Mouse (Mus musculus) liver, postnatal 0 days (tissue): Measurements from ENCODE around the gene Gtf3c6. TPM values are rescaled to one million over a fixed set of nuclear protein-coding genes. Genes with fewer than 3 reads are reported as not detected.
A peak's percentile ranks its signal among the peaks of the same experiment; 100 is the strongest.

Experiments used
- ATAC-seq: fragments of 200-750 bp; cut with Nextera tagmentation; 2 replicates; pipeline ENCODE4 v1.8.0; 2017; ENCODE audit warnings: mild to moderate bottlenecking, moderate library complexity
- DNase-seq: peaks from one replicate; pipeline ENCODE4 v3.0.0-alpha.2; 2016
- H3K27ac ChIP-seq: fragments of 300-500 bp; sonication (generic); 2 replicates; pipeline ENCODE4 v1.5.1; 2014; ENCODE audit warnings: antibody characterized with exemption, moderate library complexity, mild to moderate bottlenecking, low read depth
- H3K27me3 ChIP-seq: fragments of 300-500 bp; sonication (generic); 2 replicates; pipeline ENCODE4 v1.6.1; 2014; ENCODE audit warnings: low read length, control low read depth, mixed read lengths; ENCODE audit not compliant: insufficient read depth
- H3K36me3 ChIP-seq: fragments of 300-500 bp; sonication (generic); replicated peaks from 2 replicates; pipeline ENCODE4 v1.6.1; 2014; ENCODE audit warnings: mild to moderate bottlenecking, control low read depth, low read length, moderate library complexity, mixed read lengths; ENCODE audit not compliant: insufficient read depth
- H3K4me1 ChIP-seq: fragments of 300-500 bp; sonication (generic); 2 replicates; pipeline ENCODE4 v1.6.1; 2014; ENCODE audit warnings: antibody characterized with exemption, mild to moderate bottlenecking, control low read depth; ENCODE audit not compliant: insufficient read depth
- H3K4me2 ChIP-seq: fragments of 300-500 bp; sonication (generic); 2 replicates; pipeline ENCODE4 v1.6.1; 2014; ENCODE audit warnings: low read depth, mild to moderate bottlenecking, low read length, moderate library complexity, mixed read lengths
- H3K4me3 ChIP-seq: fragments of 300-500 bp; sonication (generic); 2 replicates; pipeline ENCODE4 v1.5.1; 2014; ENCODE audit warnings: low read depth, low read length
- H3K9ac ChIP-seq: fragments of 300-500 bp; sonication (generic); replicated peaks from 2 replicates; pipeline ENCODE4 v1.6.1; 2014; ENCODE audit warnings: mild to moderate bottlenecking, moderate library complexity
- H3K9me3 ChIP-seq: fragments of 300-500 bp; sonication (generic); 2 replicates; pipeline ENCODE4 v1.6.1; 2016; ENCODE audit warnings: mild to moderate bottlenecking, control low read depth, low read length, mixed read lengths
- CTCF ChIP-seq: sonication (generic); IDR thresholded peaks from 2 replicates; pipeline ENCODE4 v1.5.1; 2016; ENCODE audit warnings: antibody characterized with exemption, low read depth
- EP300 ChIP-seq: IDR thresholded peaks from 2 replicates; pipeline ENCODE4 v1.6.1; 2016; ENCODE audit warnings: antibody characterized with exemption, low read depth, mild to moderate bottlenecking
- WGBS: fragments of 180-500 bp; shearing (Covaris S2); extraction: QIAGEN DNeasy Blood & Tissue Kit; methylation state at CpG from one replicate; pipeline ENCODE4 v1.1.7; 2014; ENCODE audit not compliant: insufficient replicate concordance; 5-methylcytosine and 5-hydroxymethylcytosine counted together
- polyA plus RNA-seq: library from polyadenylated mRNA; unstranded; fragments of >200 nt; fragmentation: Nextera tagmentation; extraction: Ambion mirVana; gene quantifications from 2 replicates; pipeline ENCODE4 v1.2.1, GENCODE M21; 2015

The Gtf3c6 gene
- polyA plus RNA-seq, 1 experiment from 2014 or later = 28.3 TPM

GRCm38 (mm10) chr10:40278317-40278716 lies 20.4 kb upstream of the Gtf3c6 start:
- H3K4me1 ChIP-seq = peaks cover 14% of the 10 kb centered on the region
- H3K27ac ChIP-seq = no peak overlapping the region
- H3K4me2 ChIP-seq = no peak overlapping the region
- H3K27me3 ChIP-seq = no peaks in the 10 kb centered on the region
- H3K4me3 ChIP-seq = no peak overlapping the region
- no peaks in the 10 kb centered on the region for H3K36me3 ChIP-seq
- no peak overlapping the region for H3K9ac ChIP-seq
- WGBS = 54% methylated on average over 5 of the region's 5 CpGs
- no peak for ATAC-seq
- no peaks in the 10 kb centered on the region for H3K9me3 ChIP-seq
- no peak for DNase-seq
- TF ChIP-seq CTCF (no peak), EP300 (no peak)

GRCm38 (mm10) chr10:40275991-40276390 lies 18.1 kb upstream of the Gtf3c6 start:
- peak overlapping the region; percentile 34; the same call in 1 of the 2 replicates for H3K9ac ChIP-seq
- ATAC-seq (peak; percentile 35), DNase-seq (peak; percentile 29)
- TF ChIP-seq CTCF = no peak
- H3K4me3 ChIP-seq = no peak overlapping the region
- peak overlapping the region; percentile 58 for H3K27ac ChIP-seq
- H3K4me2 ChIP-seq = peak overlapping the region; percentile 22
- no peaks in the 10 kb centered on the region for H3K36me3 ChIP-seq
- H3K9me3 ChIP-seq = no peaks in the 10 kb centered on the region
- peaks cover 14% of the 10 kb centered on the region for H3K4me1 ChIP-seq
- 27% methylated on average over 7 of the region's 7 CpGs for WGBS
- H3K27me3 ChIP-seq = no peaks in the 10 kb centered on the region

- no peaks in the 10 kb centered on the region for H3K27me3 ChIP-seq
- H3K9me3 ChIP-seq = no peaks in the 10 kb centered on the region
- H3K36me3 ChIP-seq = no peaks in the 10 kb centered on the region
- DNase-seq = peak; percentile 46
- H3K4me2 ChIP-seq = peak overlapping the region; percentile 39
- peak overlapping the region; percentile 53; the same call in 1 of the 2 replicates for H3K27ac ChIP-seq
- H3K9ac ChIP-seq = no peak overlapping the region
- TF ChIP-seq EP300 (peak; percentile 91), CTCF (no peak)
- WGBS = 57% methylated on average over 5 of the region's 5 CpGs
- peak; percentile 97 for ATAC-seq
- no peak overlapping the region for H3K4me3 ChIP-seq
- peaks cover 14% of the 10 kb centered on the region for H3K4me1 ChIP-seq
Observed at GRCm38 (mm10) chr10:40273938-40274337, 16.0 kb upstream of the Gtf3c6 start.

GRCm38 (mm10) chr10:40271216-40271615 lies 13.3 kb upstream of the Gtf3c6 start:
- no peak for TF ChIP-seq CTCF
- no peak for TF ChIP-seq EP300

GRCm38 (mm10) chr10:40264920-40265319 lies 7.0 kb upstream of the Gtf3c6 start:
- H3K27me3 ChIP-seq = no peaks in the 10 kb centered on the region
- TF ChIP-seq CTCF = peak; percentile 28; the same call in 1 of the 2 replicates
- no peak for TF ChIP-seq EP300
- H3K27ac ChIP-seq = no peak overlapping the region
- H3K4me3 ChIP-seq = no peak overlapping the region
- ATAC-seq (no peak), DNase-seq (no peak)
- no peak overlapping the region for H3K9ac ChIP-seq
- H3K36me3 ChIP-seq = no peaks in the 10 kb centered on the region
- WGBS = 81% methylated on average over 3 of the region's 3 CpGs
- peaks cover 2% of the 10 kb centered on the region; the same call in 1 of the 2 replicates for H3K9me3 ChIP-seq
- no peaks in the 10 kb centered on the region for H3K4me1 ChIP-seq
- no peak overlapping the region for H3K4me2 ChIP-seq

More at GRCm38 (mm10) chr10:40271216-40271615, 13.3 kb upstream of the Gtf3c6 start:
- WGBS = 81% methylated on average over 3 of the region's 3 CpGs
- Histone ChIP-seq H3K27me3 (no peaks in the 10 kb centered on the region), H3K4me1 (peaks cover 13% of the 10 kb centered on the region), H3K9ac (no peak overlapping the region), H3K4me3 (no peak overlapping the region), H3K9me3 (no peaks in the 10 kb centered on the region), H3K27ac (no peak overlapping the region), H3K36me3 (no peaks in the 10 kb centered on the region), H3K4me2 (no peak overlapping the region)
- DNase-seq (no peak), ATAC-seq (no peak)

GRCm38 (mm10) chr10:40263691-40264090 lies 5.8 kb upstream of the Gtf3c6 start:
- Histone ChIP-seq H3K9me3 (peaks cover 2% of the 10 kb centered on the region; the same call in 1 of the 2 replicates), H3K4me3 (no peak overlapping the region), H3K4me2 (no peak overlapping the region), H3K4me1 (peaks cover 6% of the 10 kb centered on the region; the same call in 1 of the 2 replicates), H3K9ac (no peak overlapping the region), H3K36me3 (no peaks in the 10 kb centered on the region), H3K27me3 (no peaks in the 10 kb centered on the region), H3K27ac (no peak overlapping the region)
- no peak for TF ChIP-seq EP300
- ATAC-seq (no peak), DNase-seq (no peak)
- 77% methylated on average over 4 of the region's 4 CpGs for WGBS

- no peak overlapping the region for H3K4me2 ChIP-seq
- TF ChIP-seq CTCF (no peak), EP300 (no peak)
- H3K27ac ChIP-seq = no peak overlapping the region
- 85% methylated on average over 6 of the region's 6 CpGs for WGBS
- no peak overlapping the region for H3K4me3 ChIP-seq
- H3K4me1 ChIP-seq = peaks cover 9% of the 10 kb centered on the region; the same call in 1 of the 2 replicates
- ATAC-seq (no peak), DNase-seq (no peak)
- no peaks in the 10 kb centered on the region for H3K27me3 ChIP-seq
- no peaks in the 10 kb centered on the region for H3K36me3 ChIP-seq
- H3K9ac ChIP-seq = no peak overlapping the region
- H3K9me3 ChIP-seq = peaks cover 2% of the 10 kb centered on the region; the same call in 1 of the 2 replicates
Observed at GRCm38 (mm10) chr10:40262200-40262599, 4.3 kb upstream of the Gtf3c6 start.
